Mouse (Mus musculus) limb, embryonic 13.5 days (tissue): ENCODE measurements at regions not wholly inside any gene's neighbourhood (a gene's known extent, or its start where the extent isn't known, plus 50 kb on each side); places are given as distances from the start of the nearest gene placed in this dataset.

Experiments used
- ATAC-seq: fragments of 200-750 bp; cut with Nextera tagmentation; 2 replicates; pipeline ENCODE4 v1.8.0; 2017; ENCODE audit warnings: low read depth, moderate number of reproducible peaks, moderate TSS enrichment; ENCODE audit not compliant: low FRiP score
- H3K27ac ChIP-seq: fragments of 300-500 bp; sonication (generic); 2 replicates; pipeline ENCODE4 v1.5.1; 2015; ENCODE audit warnings: inconsistent platforms, mild to moderate bottlenecking, moderate library complexity
- H3K27me3 ChIP-seq: fragments of 300-500 bp; sonication (generic); 2 replicates; pipeline ENCODE4 v1.6.1; 2015; ENCODE audit warnings: mild to moderate bottlenecking, inconsistent platforms
- H3K36me3 ChIP-seq: fragments of 300-500 bp; sonication (generic); 2 replicates; pipeline ENCODE4 v1.6.1; 2015; ENCODE audit warnings: inconsistent platforms, mild to moderate bottlenecking, moderate library complexity
- H3K4me1 ChIP-seq: fragments of 300-500 bp; sonication (generic); 2 replicates; pipeline ENCODE4 v1.6.1; 2015; ENCODE audit warnings: inconsistent platforms
- H3K4me2 ChIP-seq: fragments of 300-500 bp; sonication (generic); replicated peaks from 2 replicates; pipeline ENCODE4 v1.6.1; 2015; ENCODE audit warnings: inconsistent platforms, mild to moderate bottlenecking, moderate library complexity
- H3K4me3 ChIP-seq: fragments of 300-500 bp; sonication (generic); 2 replicates; pipeline ENCODE4 v1.5.1; 2015; ENCODE audit warnings: moderate library complexity, mild to moderate bottlenecking, inconsistent platforms
- H3K9ac ChIP-seq: fragments of 300-500 bp; sonication (generic); 2 replicates; pipeline ENCODE4 v1.6.1; 2015; ENCODE audit warnings: mild to moderate bottlenecking, inconsistent platforms
- H3K9me3 ChIP-seq: fragments of 300-500 bp; sonication (generic); 2 replicates; pipeline ENCODE4 v1.6.1; 2016; ENCODE audit warnings: inconsistent platforms
- WGBS: fragments of 180-500 bp; shearing (Covaris S2); methylation state at CpG from one replicate; pipeline ENCODE4 v1.1.7; 2015; 5-methylcytosine and 5-hydroxymethylcytosine counted together

- H3K36me3 ChIP-seq, result no peaks in the 10 kb centered on the region
- ATAC-seq, result peak; percentile 73
- 55% methylated on average over 10 of the region's 10 CpGs for WGBS
- no peaks in the 10 kb centered on the region for H3K27me3 ChIP-seq
- no peak overlapping the region for H3K4me3 ChIP-seq
- H3K4me2 ChIP-seq, result no peak overlapping the region
- no peaks in the 10 kb centered on the region for H3K9me3 ChIP-seq
- no peak overlapping the region for H3K9ac ChIP-seq
- H3K4me1 ChIP-seq, result peaks cover 5% of the 10 kb centered on the region; the same call in 1 of the 2 replicates
- no peak overlapping the region for H3K27ac ChIP-seq
These were observed 439.9 kb downstream of the Nyap2 start for GRCm38 (mm10) chr1:81516575-81517210.

- no peak for ATAC-seq
- Histone ChIP-seq H3K4me3 (no peak overlapping the region), H3K9ac (no peak overlapping the region), H3K27me3 (no peaks in the 10 kb centered on the region), H3K9me3 (no peaks in the 10 kb centered on the region), H3K36me3 (no peaks in the 10 kb centered on the region), H3K4me1 (peaks cover 7% of the 10 kb centered on the region; the same call in 1 of the 2 replicates), H3K4me2 (no peak overlapping the region), H3K27ac (no peak overlapping the region)
- WGBS, result 79% methylated on average over 9 of the region's 9 CpGs
These were observed 443.9 kb downstream of the Nyap2 start for GRCm38 (mm10) chr1:81520420-81521273.

- no peaks in the 10 kb centered on the region for H3K27me3 ChIP-seq
- H3K9me3 ChIP-seq, result no peaks in the 10 kb centered on the region
- H3K36me3 ChIP-seq, result no peaks in the 10 kb centered on the region
- H3K27ac ChIP-seq, result no peak overlapping the region
- H3K4me2 ChIP-seq, result no peak overlapping the region
- 86% methylated on average over 3 of the region's 3 CpGs for WGBS
- H3K4me3 ChIP-seq, result no peak overlapping the region
- ATAC-seq, result no peak
- no peak overlapping the region for H3K9ac ChIP-seq
- H3K4me1 ChIP-seq, result peaks cover 7% of the 10 kb centered on the region; the same call in 1 of the 2 replicates
These were observed 446.2 kb downstream of the Nyap2 start for GRCm38 (mm10) chr1:81522929-81523328.

GRCm38 (mm10) chr1:81525821-81526220 lies 449.1 kb downstream of the Nyap2 start:
- Histone ChIP-seq H3K4me2 (no peak overlapping the region), H3K4me1 (peaks cover 7% of the 10 kb centered on the region; the same call in 1 of the 2 replicates), H3K27me3 (no peaks in the 10 kb centered on the region), H3K36me3 (no peaks in the 10 kb centered on the region), H3K4me3 (no peak overlapping the region), H3K27ac (no peak overlapping the region), H3K9ac (no peak overlapping the region), H3K9me3 (no peaks in the 10 kb centered on the region)
- ATAC-seq, result no peak

- 36% methylated on average over 5 of the region's 5 CpGs for WGBS
- Histone ChIP-seq H3K4me1 (no peaks in the 10 kb centered on the region), H3K27me3 (no peaks in the 10 kb centered on the region), H3K4me3 (no peak overlapping the region), H3K4me2 (no peak overlapping the region), H3K9me3 (no peaks in the 10 kb centered on the region), H3K36me3 (no peaks in the 10 kb centered on the region), H3K9ac (no peak overlapping the region), H3K27ac (no peak overlapping the region)
- no peak for ATAC-seq
These were observed 461.1 kb downstream of the Nyap2 start for GRCm38 (mm10) chr1:81537836-81538235.

- no peaks in the 10 kb centered on the region for H3K36me3 ChIP-seq
- no peaks in the 10 kb centered on the region for H3K27me3 ChIP-seq
- no peaks in the 10 kb centered on the region for H3K9me3 ChIP-seq
- H3K4me2 ChIP-seq, result no peak overlapping the region
- WGBS, result 66% methylated on average over 5 of the region's 5 CpGs
- no peak overlapping the region for H3K4me3 ChIP-seq
- ATAC-seq, result no peak
- no peaks in the 10 kb centered on the region for H3K4me1 ChIP-seq
- no peak overlapping the region for H3K9ac ChIP-seq
- H3K27ac ChIP-seq, result no peak overlapping the region
These were observed 463.0 kb downstream of the Nyap2 start for GRCm38 (mm10) chr1:81539591-81540311.

GRCm38 (mm10) chr1:81548906-81549305 lies 472.2 kb downstream of the Nyap2 start:
- H3K36me3 ChIP-seq, result no peaks in the 10 kb centered on the region
- no peak for ATAC-seq
- H3K27me3 ChIP-seq, result no peaks in the 10 kb centered on the region
- H3K27ac ChIP-seq, result no peak overlapping the region
- 75% methylated on average over 2 of the region's 2 CpGs for WGBS
- no peak overlapping the region for H3K4me2 ChIP-seq
- no peaks in the 10 kb centered on the region for H3K4me1 ChIP-seq
- no peak overlapping the region for H3K9ac ChIP-seq
- no peaks in the 10 kb centered on the region for H3K9me3 ChIP-seq
- H3K4me3 ChIP-seq, result no peak overlapping the region

GRCm38 (mm10) chr1:81549706-81550105 lies 473.0 kb downstream of the Nyap2 start:
- Histone ChIP-seq H3K36me3 (no peaks in the 10 kb centered on the region), H3K27me3 (no peaks in the 10 kb centered on the region), H3K4me2 (no peak overlapping the region), H3K27ac (no peak overlapping the region), H3K4me1 (no peaks in the 10 kb centered on the region), H3K9me3 (no peaks in the 10 kb centered on the region), H3K4me3 (no peak overlapping the region), H3K9ac (no peak overlapping the region)
- no peak for ATAC-seq
- WGBS, result 87% methylated on average over 5 of the region's 5 CpGs

- Histone ChIP-seq H3K4me2 (no peak overlapping the region), H3K4me1 (no peaks in the 10 kb centered on the region), H3K9me3 (no peaks in the 10 kb centered on the region), H3K36me3 (no peaks in the 10 kb centered on the region), H3K9ac (no peak overlapping the region), H3K27me3 (no peaks in the 10 kb centered on the region), H3K4me3 (no peak overlapping the region), H3K27ac (no peak overlapping the region)
- WGBS, result 90% methylated on average over 3 of the region's 3 CpGs
- no peak for ATAC-seq
These were observed 476.0 kb downstream of the Nyap2 start for GRCm38 (mm10) chr1:81552731-81553130.

GRCm38 (mm10) chr1:81576965-81577664 lies 500.4 kb downstream of the Nyap2 start:
- H3K4me1 ChIP-seq, result 0 out of 2 replicates have a peak, but pooled peaks cover 8% of the 10 kb centered on the region
- H3K36me3 ChIP-seq, result no peaks in the 10 kb centered on the region
- H3K4me3 ChIP-seq, result no peak overlapping the region
- 56% methylated on average over 8 of the region's 8 CpGs for WGBS
- ATAC-seq, result no peak
- no peak overlapping the region for H3K27ac ChIP-seq
- H3K4me2 ChIP-seq, result no peak overlapping the region
- no peak overlapping the region for H3K9ac ChIP-seq
- no peaks in the 10 kb centered on the region for H3K27me3 ChIP-seq
- H3K9me3 ChIP-seq, result no peaks in the 10 kb centered on the region

GRCm38 (mm10) chr1:81577665-81578201 lies 501.0 kb downstream of the Nyap2 start:
- no peak for ATAC-seq
- no peaks in the 10 kb centered on the region for H3K36me3 ChIP-seq
- 27% methylated on average over 9 of the region's 9 CpGs for WGBS
- no peaks in the 10 kb centered on the region for H3K27me3 ChIP-seq
- H3K4me2 ChIP-seq, result 0 out of 2 replicates have a peak overlapping the region, but pooled peaks have one; percentile 4
- no peaks in the 10 kb centered on the region for H3K9me3 ChIP-seq
- no peak overlapping the region for H3K9ac ChIP-seq
- H3K4me1 ChIP-seq, result 0 out of 2 replicates have a peak, but pooled peaks cover 8% of the 10 kb centered on the region
- no peak overlapping the region for H3K4me3 ChIP-seq
- no peak overlapping the region for H3K27ac ChIP-seq
